Mouse (Mus musculus) hindbrain, embryonic 11.5 days (tissue): Measurements from ENCODE around the gene Aff3. TPM values are rescaled to one million over a fixed set of nuclear protein-coding genes. Genes with fewer than 3 reads are reported as not detected.
A peak's percentile ranks its signal among the peaks of the same experiment; 100 is the strongest.

Experiments used
- ATAC-seq: fragments of 200-750 bp; cut with Nextera tagmentation; 2 replicates; pipeline ENCODE4 v1.8.0; 2017; ENCODE audit warnings: mild to moderate bottlenecking, moderate TSS enrichment, moderate library complexity; ENCODE audit not compliant: low FRiP score
- DNase-seq: peaks from one replicate; pipeline ENCODE4 v3.0.0-alpha.2; 2015; ENCODE audit warnings: low spot score
- H3K27ac ChIP-seq: fragments of 300-500 bp; sonication (generic); 2 replicates; pipeline ENCODE4 v1.5.1; 2014; ENCODE audit warnings: mild to moderate bottlenecking, low read depth, low read length
- H3K27me3 ChIP-seq: fragments of 300-500 bp; sonication (generic); 2 replicates; pipeline ENCODE4 v1.6.1; 2014; ENCODE audit warnings: mild to moderate bottlenecking, low read length, moderate library complexity, mixed read lengths; ENCODE audit not compliant: control insufficient read depth, insufficient read depth
- H3K36me3 ChIP-seq: fragments of 300-500 bp; sonication (generic); 2 replicates; pipeline ENCODE4 v1.6.1; 2014; ENCODE audit warnings: mild to moderate bottlenecking, low read length, moderate library complexity, mixed read lengths; ENCODE audit not compliant: control insufficient read depth, insufficient read depth
- H3K4me1 ChIP-seq: fragments of 300-500 bp; sonication (generic); replicated peaks from 2 replicates; pipeline ENCODE4 v1.6.1; 2014; ENCODE audit warnings: low read length, mixed read lengths; ENCODE audit not compliant: control insufficient read depth, insufficient read depth
- H3K4me2 ChIP-seq: fragments of 300-500 bp; sonication (generic); replicated peaks from 2 replicates; pipeline ENCODE4 v1.6.1; 2014; ENCODE audit warnings: mild to moderate bottlenecking, low read depth, low read length
- H3K4me3 ChIP-seq: fragments of 300-500 bp; sonication (generic); 2 replicates; pipeline ENCODE4 v1.5.1; 2014; ENCODE audit warnings: low read depth, low read length
- H3K9ac ChIP-seq: fragments of 300-500 bp; sonication (generic); 2 replicates; pipeline ENCODE4 v1.6.1; 2014; ENCODE audit warnings: low read depth, low read length
- H3K9me3 ChIP-seq: fragments of 300-500 bp; sonication (generic); 2 replicates; pipeline ENCODE4 v1.6.1; 2016; ENCODE audit warnings: low read length; ENCODE audit not compliant: control insufficient read depth
- WGBS: fragments of 180-500 bp; shearing (Covaris S2); extraction: QIAGEN DNeasy Blood & Tissue Kit; methylation state at CpG from one replicate; pipeline ENCODE4 v1.1.7; 2014; 5-methylcytosine and 5-hydroxymethylcytosine counted together
- polyA plus RNA-seq: library from polyadenylated mRNA; unstranded; fragments of >200 nt; fragmentation: Nextera tagmentation; extraction: Ambion mirVana; gene quantifications from 2 replicates; pipeline ENCODE4 v1.2.1, GENCODE M21; 2014

The Aff3 gene
- polyA plus RNA-seq, 1 experiment from 2014 or later: 19.7 TPM

- Histone ChIP-seq H3K4me1 (no peaks in the 10 kb centered on the region), H3K27ac (no peak overlapping the region), H3K4me3 (no peak overlapping the region), H3K4me2 (no peak overlapping the region), H3K27me3 (no peaks in the 10 kb centered on the region), H3K36me3 (no peaks in the 10 kb centered on the region), H3K9ac (no peak overlapping the region), H3K9me3 (no peaks in the 10 kb centered on the region)
- ATAC-seq (no peak), DNase-seq (no peak)
- 98% methylated on average over 2 of the region's 2 CpGs for WGBS
Measured at GRCm38 (mm10) chr1:38271312-38271711, 393.4 kb downstream of the Aff3 start.

- Histone ChIP-seq H3K4me3 (no peak overlapping the region), H3K4me2 (no peak overlapping the region), H3K36me3 (no peaks in the 10 kb centered on the region), H3K9me3 (no peaks in the 10 kb centered on the region), H3K9ac (no peak overlapping the region), H3K4me1 (no peaks in the 10 kb centered on the region), H3K27ac (peak overlapping the region; percentile 39), H3K27me3 (no peaks in the 10 kb centered on the region)
- whole genome bisulfite sequencing: 67% methylated on average over 19 of the region's 20 CpGs
- ATAC-seq (no peak), DNase-seq (peak; percentile 37)
Measured at GRCm38 (mm10) chr1:38268246-38269042, 396.3 kb downstream of the Aff3 start.

- ATAC-seq: peak; percentile 61; the same call in 1 of the 2 replicates
- Histone ChIP-seq H3K27me3 (no peaks in the 10 kb centered on the region), H3K9me3 (no peaks in the 10 kb centered on the region), H3K27ac (peak overlapping the region; percentile 51), H3K4me1 (no peaks in the 10 kb centered on the region; the same call in 1 of the 2 replicates), H3K4me2 (no peak overlapping the region), H3K36me3 (no peaks in the 10 kb centered on the region), H3K4me3 (no peak overlapping the region), H3K9ac (no peak overlapping the region)
- WGBS: 42% methylated on average over 8 of the region's 8 CpGs
- DNase-seq: peak; percentile 30
Measured at GRCm38 (mm10) chr1:38263251-38263650, 401.5 kb downstream of the Aff3 start.

GRCm38 (mm10) chr1:38262362-38263154 lies 402.2 kb downstream of the Aff3 start:
- no peaks in the 10 kb centered on the region for H3K9me3 ChIP-seq
- H3K9ac ChIP-seq: no peak overlapping the region
- 61% methylated on average over 11 of the region's 11 CpGs for WGBS
- no peaks in the 10 kb centered on the region for H3K27me3 ChIP-seq
- no peaks in the 10 kb centered on the region for H3K36me3 ChIP-seq
- no peak for ATAC-seq
- no peak overlapping the region for H3K4me2 ChIP-seq
- peak; percentile 19 for DNase-seq
- H3K27ac ChIP-seq: peak overlapping the region; percentile 33; the same call in 1 of the 2 replicates
- no peaks in the 10 kb centered on the region; the same call in 1 of the 2 replicates for H3K4me1 ChIP-seq
- H3K4me3 ChIP-seq: no peak overlapping the region

GRCm38 (mm10) chr1:38261076-38261475 lies 403.7 kb downstream of the Aff3 start:
- DNase-seq: no peak
- Histone ChIP-seq H3K4me2 (no peak overlapping the region), H3K27ac (no peak overlapping the region), H3K27me3 (no peaks in the 10 kb centered on the region), H3K9me3 (no peaks in the 10 kb centered on the region), H3K36me3 (no peaks in the 10 kb centered on the region), H3K4me1 (no peaks in the 10 kb centered on the region; the same call in 1 of the 2 replicates), H3K9ac (no peak overlapping the region), H3K4me3 (no peak overlapping the region)
- WGBS: 75% methylated on average over 5 of the region's 5 CpGs
- ATAC-seq: no peak

GRCm38 (mm10) chr1:38259541-38260338 lies 405.0 kb downstream of the Aff3 start:
- DNase-seq (no peak), ATAC-seq (no peak)
- Histone ChIP-seq H3K4me2 (no peak overlapping the region), H3K27me3 (no peaks in the 10 kb centered on the region), H3K4me3 (no peak overlapping the region), H3K36me3 (no peaks in the 10 kb centered on the region), H3K9ac (no peak overlapping the region), H3K9me3 (no peaks in the 10 kb centered on the region), H3K27ac (no peak overlapping the region), H3K4me1 (no peaks in the 10 kb centered on the region; the same call in 1 of the 2 replicates)
- WGBS: 79% methylated on average over 10 of the region's 10 CpGs

- no peaks in the 10 kb centered on the region for H3K4me1 ChIP-seq
- H3K27me3 ChIP-seq: no peaks in the 10 kb centered on the region
- ATAC-seq: no peak
- no peak overlapping the region for H3K4me3 ChIP-seq
- DNase-seq: no peak
- H3K4me2 ChIP-seq: no peak overlapping the region
- WGBS: 76% methylated on average over 8 of the region's 8 CpGs
- no peak overlapping the region for H3K9ac ChIP-seq
- no peak overlapping the region for H3K27ac ChIP-seq
- H3K36me3 ChIP-seq: no peaks in the 10 kb centered on the region
- no peaks in the 10 kb centered on the region for H3K9me3 ChIP-seq
Measured at GRCm38 (mm10) chr1:38254426-38254825, 410.3 kb downstream of the Aff3 start.

- Histone ChIP-seq H3K4me2 (no peak overlapping the region), H3K4me3 (no peak overlapping the region), H3K27ac (no peak overlapping the region), H3K36me3 (no peaks in the 10 kb centered on the region), H3K9me3 (no peaks in the 10 kb centered on the region), H3K4me1 (no peaks in the 10 kb centered on the region), H3K27me3 (no peaks in the 10 kb centered on the region), H3K9ac (no peak overlapping the region)
- DNase-seq (peak; percentile 45), ATAC-seq (no peak)
- WGBS: 46% methylated on average over 2 of the region's 2 CpGs
Measured at GRCm38 (mm10) chr1:38252766-38253079, 412.0 kb downstream of the Aff3 start.
